Mouse (Mus musculus): ENCODE results near the gene Luzp1.

DNA sequence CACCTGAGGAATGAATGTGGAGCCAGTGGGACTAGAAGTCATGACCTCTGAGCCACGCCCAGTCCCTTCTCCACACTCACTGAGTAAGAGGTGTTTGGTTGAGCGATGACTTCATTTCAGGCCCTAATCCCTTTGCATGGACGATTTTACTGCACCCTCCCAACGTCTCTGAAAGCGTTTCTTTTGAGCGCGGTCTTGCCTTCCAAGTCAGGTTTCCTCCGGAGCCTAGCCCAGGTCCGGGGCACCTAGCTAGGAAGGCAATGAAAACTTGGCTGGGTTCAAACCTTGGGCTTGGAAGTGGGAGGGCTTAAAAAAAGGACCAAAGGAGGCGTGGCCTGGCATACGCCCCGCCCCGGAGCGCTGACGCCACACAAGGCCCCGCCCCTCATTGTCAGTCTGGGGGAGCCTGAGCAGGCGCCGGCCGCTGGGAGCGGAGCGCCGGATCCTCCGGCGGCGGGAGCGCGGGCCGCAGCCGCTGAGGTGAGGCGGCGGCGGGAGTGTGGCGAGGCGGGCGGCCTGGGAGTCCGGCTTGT, at the start of gene Luzp1:
- TF ChIP-seq CTCF (IDR thresholded peaks at IDR 0.05; ENCODE audit: low read depth) (no peak), EP300 (IDR thresholded peaks at IDR 0.05; ENCODE audit: low read depth) (no peak)
